Mouse (Mus musculus): ENCODE measurements around the gene Kdm4c. TPM values are rescaled to one million over a fixed set of nuclear protein-coding genes. Genes with fewer than 3 reads are reported as not detected.

Gene Kdm4c
- polyA plus RNA-seq, 1 experiment from 2014 or later: 9.9 TPM

- H3K9me3 ChIP-seq: no peaks in the 10 kb centered on the region; the same call in 1 of the 2 replicates
- DNase-seq (ENCODE audit: extremely low spot score, low spot score): no peak
- H3K36me3 ChIP-seq (replicated peaks): peaks cover 11% of the 10 kb centered on the region
- no peak overlapping the region for H3K27ac ChIP-seq
- WGBS: 23% methylated on average over 3 of the region's 3 CpGs
- H3K27me3 ChIP-seq (ENCODE audit: poor library complexity, severe bottlenecking): no peaks in the 10 kb centered on the region
- no peak overlapping the region for H3K4me3 ChIP-seq
- peaks cover 19% of the 10 kb centered on the region for H3K4me1 ChIP-seq
These were observed 17.0 kb downstream of the Kdm4c start for GRCm38 (mm10) chr4:74259331-74259730.

GRCm38 (mm10) chr4:74261879-74262278 lies 19.6 kb downstream of the Kdm4c start:
- DNase-seq (ENCODE audit: extremely low spot score, low spot score): no peak
- Histone ChIP-seq H3K27ac (no peak overlapping the region), H3K36me3 (replicated peaks) (peaks cover 15% of the 10 kb centered on the region), H3K4me1 (peaks cover 19% of the 10 kb centered on the region), H3K9me3 (no peaks in the 10 kb centered on the region; the same call in 1 of the 2 replicates), H3K27me3 (ENCODE audit: poor library complexity, severe bottlenecking) (no peaks in the 10 kb centered on the region), H3K4me3 (no peak overlapping the region)

- H3K4me1 ChIP-seq: peaks cover under 1% of the 10 kb centered on the region
These were observed 22.2 kb downstream of the Kdm4c start for GRCm38 (mm10) chr4:74264428-74264955.

GRCm38 (mm10) chr4:74271180-74271579 lies 28.9 kb downstream of the Kdm4c start:
- Histone ChIP-seq H3K36me3 (replicated peaks) (peaks cover 28% of the 10 kb centered on the region), H3K27me3 (ENCODE audit: poor library complexity, severe bottlenecking) (no peaks in the 10 kb centered on the region), H3K27ac (no peak overlapping the region), H3K4me1 (no peaks in the 10 kb centered on the region), H3K4me3 (no peak overlapping the region), H3K9me3 (no peaks in the 10 kb centered on the region)
- no peak for DNase-seq (ENCODE audit: extremely low spot score, low spot score)
- 95% methylated on average over 5 of the region's 5 CpGs for WGBS

More at GRCm38 (mm10) chr4:74264428-74264955, 22.2 kb downstream of the Kdm4c start:
- peaks cover 21% of the 10 kb centered on the region for H3K36me3 ChIP-seq (replicated peaks)
- 93% methylated on average over 5 of the region's 5 CpGs for WGBS
- DNase-seq (ENCODE audit: extremely low spot score, low spot score): no peak
- no peaks in the 10 kb centered on the region for H3K27me3 ChIP-seq (ENCODE audit: poor library complexity, severe bottlenecking)
- H3K27ac ChIP-seq: no peak overlapping the region
- no peak overlapping the region for H3K4me3 ChIP-seq
- H3K9me3 ChIP-seq: no peaks in the 10 kb centered on the region; the same call in 1 of the 2 replicates

DNA sequence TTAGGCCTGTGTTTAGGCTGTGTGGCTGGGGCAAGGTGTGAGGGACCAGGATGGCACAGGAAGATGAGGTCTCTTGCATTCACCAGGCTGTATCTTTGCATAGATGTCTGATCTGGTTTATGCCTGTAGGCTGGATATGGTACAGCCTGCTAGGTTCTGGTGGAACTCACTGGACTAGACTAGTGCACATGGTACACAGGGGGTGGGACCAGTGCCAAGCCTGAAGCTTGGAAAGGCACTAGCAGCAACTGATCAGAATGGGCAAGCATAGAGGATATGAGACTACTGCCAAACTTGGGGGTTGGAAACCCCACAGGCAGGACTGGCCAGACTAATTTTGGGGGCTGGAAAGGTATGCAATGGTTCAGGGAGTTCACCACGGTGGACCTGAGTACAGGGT lies 35.2 kb downstream of the Kdm4c start:
- no peak for DNase-seq (ENCODE audit: extremely low spot score, low spot score)
- Histone ChIP-seq H3K4me3 (no peak overlapping the region), H3K27me3 (ENCODE audit: poor library complexity, severe bottlenecking) (no peaks in the 10 kb centered on the region), H3K4me1 (no peaks in the 10 kb centered on the region), H3K27ac (no peak overlapping the region), H3K9me3 (no peaks in the 10 kb centered on the region), H3K36me3 (replicated peaks) (peaks cover 9% of the 10 kb centered on the region)
- 91% methylated on average over 1 of the region's 1 CpGs for WGBS

DNA sequence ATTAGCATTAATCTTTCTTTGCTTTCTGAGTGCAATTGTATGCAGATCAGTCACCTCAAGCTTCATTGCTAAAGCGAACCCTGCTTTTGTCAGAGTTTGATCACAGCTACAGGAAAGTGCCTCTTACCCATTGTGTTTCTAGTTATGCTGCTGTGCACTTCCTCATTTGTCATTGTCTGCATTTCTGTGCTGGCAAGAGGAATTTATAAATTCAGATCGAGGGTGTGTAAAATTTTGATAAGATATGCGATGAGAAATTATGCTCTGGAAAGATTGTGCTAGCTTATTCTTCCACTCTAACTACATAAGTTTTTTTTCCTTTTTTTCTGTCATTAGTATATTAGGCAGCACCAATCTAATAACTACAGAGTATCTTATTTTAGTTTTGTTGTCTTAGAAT lies 37.9 kb downstream of the Kdm4c start:
- H3K4me1 ChIP-seq: no peaks in the 10 kb centered on the region
- WGBS: 92% methylated on average over 3 of the region's 3 CpGs
- no peaks in the 10 kb centered on the region for H3K9me3 ChIP-seq
- no peak overlapping the region for H3K4me3 ChIP-seq
- H3K27me3 ChIP-seq (ENCODE audit: poor library complexity, severe bottlenecking): no peaks in the 10 kb centered on the region
- H3K27ac ChIP-seq: no peak overlapping the region
- no peak for DNase-seq (ENCODE audit: extremely low spot score, low spot score)
- H3K36me3 ChIP-seq (replicated peaks): peaks cover 11% of the 10 kb centered on the region; the same call in 1 of the 2 replicates

- Histone ChIP-seq H3K4me3 (no peak overlapping the region), H3K27me3 (ENCODE audit: poor library complexity, severe bottlenecking) (no peaks in the 10 kb centered on the region), H3K4me1 (no peaks in the 10 kb centered on the region), H3K27ac (no peak overlapping the region), H3K36me3 (replicated peaks) (0 out of 2 replicates have a peak, but pooled peaks cover 5% of the 10 kb centered on the region), H3K9me3 (no peaks in the 10 kb centered on the region)
- 97% methylated on average over 3 of the region's 3 CpGs for WGBS
- no peak for DNase-seq (ENCODE audit: extremely low spot score, low spot score)
These were observed 45.6 kb downstream of the Kdm4c start for GRCm38 (mm10) chr4:74287851-74288250.

GRCm38 (mm10) chr4:74294726-74295125 lies 52.4 kb downstream of the Kdm4c start:
- Histone ChIP-seq H3K36me3 (replicated peaks) (peaks cover 4% of the 10 kb centered on the region; the same call in 1 of the 2 replicates), H3K27me3 (ENCODE audit: poor library complexity, severe bottlenecking) (no peaks in the 10 kb centered on the region), H3K27ac (no peak overlapping the region), H3K4me3 (no peak overlapping the region), H3K9me3 (no peaks in the 10 kb centered on the region), H3K4me1 (peaks cover 4% of the 10 kb centered on the region; the same call in 1 of the 2 replicates)
- DNase-seq (ENCODE audit: extremely low spot score, low spot score): no peak
- WGBS: 77% methylated on average over 3 of the region's 3 CpGs

DNA sequence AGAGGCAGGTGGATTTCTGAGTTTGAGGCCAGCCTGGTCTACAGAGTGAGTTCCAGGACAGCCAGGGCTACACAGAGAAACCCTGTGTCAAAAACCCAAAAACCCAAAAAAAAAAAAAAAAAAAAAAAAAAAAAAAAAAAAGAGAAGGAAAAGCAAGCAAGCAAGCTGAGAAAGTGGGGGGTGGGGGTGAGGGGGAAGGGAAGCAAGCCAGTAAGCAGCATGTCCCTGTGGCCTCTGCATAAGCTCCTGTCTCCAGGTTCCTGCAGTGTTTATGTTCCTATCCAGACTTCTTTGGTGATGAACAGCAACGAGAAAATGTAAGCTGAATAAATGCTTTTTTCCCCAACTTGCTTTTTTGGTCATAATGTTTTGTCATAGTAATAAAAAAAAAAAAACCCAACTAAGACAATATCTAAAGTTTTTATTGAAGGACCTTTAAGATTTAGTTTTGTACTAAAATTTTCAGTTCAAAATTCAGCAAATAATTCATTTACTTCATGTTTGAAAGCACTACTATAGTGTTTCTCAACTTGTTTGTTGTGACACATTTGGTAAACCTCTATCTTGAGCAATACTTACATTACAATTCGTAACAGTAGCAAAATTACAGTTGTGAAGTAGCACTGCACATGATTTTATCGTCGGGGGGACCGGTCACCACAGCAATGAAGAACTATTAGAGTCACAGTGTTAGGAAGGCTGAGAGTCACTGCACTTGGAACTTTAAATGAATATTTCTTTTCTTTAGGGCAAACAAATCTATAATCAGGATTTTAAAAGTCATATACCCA lies 63.2 kb downstream of the Kdm4c start:
- no peaks in the 10 kb centered on the region for H3K4me1 ChIP-seq
- no peak overlapping the region for H3K27ac ChIP-seq
- H3K4me3 ChIP-seq: no peak overlapping the region
- WGBS: 91% methylated on average over 5 of the region's 5 CpGs
- H3K9me3 ChIP-seq: no peaks in the 10 kb centered on the region
- H3K36me3 ChIP-seq (replicated peaks): no peaks in the 10 kb centered on the region
- DNase-seq (ENCODE audit: extremely low spot score, low spot score): no peak
- H3K27me3 ChIP-seq (ENCODE audit: poor library complexity, severe bottlenecking): no peaks in the 10 kb centered on the region

- no peak overlapping the region for H3K27ac ChIP-seq
- no peak for DNase-seq (ENCODE audit: extremely low spot score, low spot score)
These were observed 68.8 kb downstream of the Kdm4c start for GRCm38 (mm10) chr4:74311135-74311534.

DNA sequence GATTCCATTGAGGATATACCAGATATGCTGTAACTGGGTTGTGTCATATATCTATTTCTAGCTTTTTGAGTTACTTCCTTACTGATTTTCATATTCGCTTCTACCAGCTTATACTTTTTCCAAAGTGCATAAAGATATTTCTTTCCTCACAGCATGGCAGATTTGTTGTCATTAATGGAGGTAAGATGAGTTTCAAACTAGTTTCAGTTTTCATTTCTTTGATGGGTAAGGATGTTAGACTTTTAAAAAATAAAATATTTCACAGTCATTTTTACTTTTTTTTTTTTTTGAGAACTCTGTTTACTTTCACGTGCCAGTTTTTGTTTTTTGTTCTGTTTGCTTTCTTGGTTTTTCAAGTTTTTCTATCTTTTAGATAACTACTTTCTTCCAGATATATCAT lies 70.6 kb downstream of the Kdm4c start:
- WGBS: 96% methylated on average over 2 of the region's 2 CpGs
- Histone ChIP-seq H3K9me3 (no peaks in the 10 kb centered on the region), H3K4me3 (no peak overlapping the region), H3K27me3 (ENCODE audit: poor library complexity, severe bottlenecking) (no peaks in the 10 kb centered on the region), H3K36me3 (replicated peaks) (peaks cover 25% of the 10 kb centered on the region), H3K27ac (no peak overlapping the region), H3K4me1 (no peaks in the 10 kb centered on the region)
- no peak for DNase-seq (ENCODE audit: extremely low spot score, low spot score)

More at GRCm38 (mm10) chr4:74311135-74311534, 68.8 kb downstream of the Kdm4c start:
- Histone ChIP-seq H3K4me3 (no peak overlapping the region), H3K36me3 (replicated peaks) (peaks cover 16% of the 10 kb centered on the region), H3K27me3 (ENCODE audit: poor library complexity, severe bottlenecking) (no peaks in the 10 kb centered on the region), H3K4me1 (no peaks in the 10 kb centered on the region), H3K9me3 (no peaks in the 10 kb centered on the region)
- WGBS: 97% methylated on average over 5 of the region's 5 CpGs

DNA sequence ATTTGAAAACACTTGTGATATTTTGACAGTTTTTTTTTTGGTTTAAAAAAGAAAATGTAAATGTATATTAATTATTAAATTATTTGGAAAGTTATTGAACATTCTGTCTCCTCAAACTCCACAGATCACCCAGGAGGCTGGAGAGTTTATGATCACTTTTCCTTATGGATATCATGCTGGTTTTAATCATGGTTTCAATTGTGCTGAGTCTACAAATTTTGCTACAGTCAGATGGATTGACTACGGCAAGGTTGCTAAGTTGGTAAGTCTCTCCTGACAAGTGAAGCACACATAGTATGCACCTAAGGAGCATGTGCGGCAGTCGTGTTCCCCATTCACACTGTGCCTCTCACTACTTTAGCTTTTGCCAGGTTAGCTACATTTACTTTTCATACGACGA lies 73.1 kb downstream of the Kdm4c start:
- no peak overlapping the region for H3K27ac ChIP-seq
- no peaks in the 10 kb centered on the region for H3K9me3 ChIP-seq
- no peak for DNase-seq (ENCODE audit: extremely low spot score, low spot score)
- no peak overlapping the region for H3K4me3 ChIP-seq
- WGBS: 98% methylated on average over 5 of the region's 5 CpGs
- H3K4me1 ChIP-seq: no peaks in the 10 kb centered on the region
- H3K27me3 ChIP-seq (ENCODE audit: poor library complexity, severe bottlenecking): no peaks in the 10 kb centered on the region
- H3K36me3 ChIP-seq (replicated peaks): peaks cover 25% of the 10 kb centered on the region

GRCm38 (mm10) chr4:74319313-74319712 lies 77.0 kb downstream of the Kdm4c start:
- Histone ChIP-seq H3K27ac (no peak overlapping the region), H3K9me3 (no peaks in the 10 kb centered on the region), H3K36me3 (replicated peaks) (peaks cover 15% of the 10 kb centered on the region), H3K4me1 (no peaks in the 10 kb centered on the region), H3K27me3 (ENCODE audit: poor library complexity, severe bottlenecking) (no peaks in the 10 kb centered on the region), H3K4me3 (no peak overlapping the region)
- WGBS: 90% methylated on average over 1 of the region's 1 CpGs
- no peak for DNase-seq (ENCODE audit: extremely low spot score, low spot score)

Measured in forebrain, embryonic 10.5 days (tissue).